Mouse (Mus musculus) CH12.LX (cell line): ENCODE data around the gene Akap2.

Source experiments
- CTCF ChIP-seq, 2 experiments: IDR thresholded peaks in 1 of 2; conservative IDR thresholded peaks in 1 of 2; 2 replicates each; pipeline ENCODE4 v1.5.1; 2011 to 2012; ENCODE audit warnings: low read depth in 2 of 2, low read length in 2 of 2, improper control_type of control experiment in 1 of 2, inconsistent platforms in 1 of 2, mild to moderate bottlenecking in 1 of 2, moderate library complexity in 1 of 2
- JUND ChIP-seq: conservative IDR thresholded peaks from 2 replicates; pipeline ENCODE4 v1.6.1; 2011; ENCODE audit warnings: low read depth, low read length, improper control_type of control experiment
- ZMIZ1 ChIP-seq: IDR thresholded peaks from 2 replicates; pipeline ENCODE4 v1.6.1; 2012; ENCODE audit warnings: low read depth, mild to moderate bottlenecking, inconsistent platforms, low read length, improper control_type of control experiment

DNA sequence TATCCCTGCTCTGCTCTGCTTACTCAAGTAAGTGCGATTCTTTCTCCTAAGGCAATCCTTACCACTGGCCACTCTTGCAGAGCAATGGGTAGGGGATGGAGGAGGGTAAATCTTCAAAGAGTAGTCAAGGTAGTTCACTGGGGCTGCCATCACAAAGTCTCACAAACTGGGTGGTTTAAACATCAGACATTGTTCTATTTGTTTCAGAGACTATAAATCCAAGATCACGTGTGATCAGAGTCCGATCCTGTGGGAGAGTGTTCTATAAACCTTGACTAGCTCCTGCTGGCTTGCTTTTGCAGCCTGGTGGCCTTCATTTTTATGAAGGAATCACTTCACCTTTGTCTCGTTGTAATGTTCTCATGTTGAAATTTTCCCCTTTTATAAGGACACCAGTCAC is 199.3 kb downstream of the Akap2 start:
- TF ChIP-seq CTCF (conservative IDR thresholded peaks at IDR 0.05 in 1 of 2, IDR thresholded peaks at IDR 0.05 in 1 of 2; ENCODE audit: low read depth in 2 of 2, low read length in 2 of 2) = no peak
- no peak for TF ChIP-seq JUND
- no peak for TF ChIP-seq ZMIZ1
